Mouse (Mus musculus) lung, postnatal 4 days (tissue): ENCODE measurements around the gene Gm20916.
"Not testable (repeated sequence)": the region's sequence is repeated elsewhere in the genome, so short reads cannot be mapped to it uniquely, and the experiment has no call there.

Experiments
- DNase-seq, 2 experiments: peaks; one replicate each; pipeline ENCODE4 v3.0.0; 2021

Gm20916 gene

DNA sequence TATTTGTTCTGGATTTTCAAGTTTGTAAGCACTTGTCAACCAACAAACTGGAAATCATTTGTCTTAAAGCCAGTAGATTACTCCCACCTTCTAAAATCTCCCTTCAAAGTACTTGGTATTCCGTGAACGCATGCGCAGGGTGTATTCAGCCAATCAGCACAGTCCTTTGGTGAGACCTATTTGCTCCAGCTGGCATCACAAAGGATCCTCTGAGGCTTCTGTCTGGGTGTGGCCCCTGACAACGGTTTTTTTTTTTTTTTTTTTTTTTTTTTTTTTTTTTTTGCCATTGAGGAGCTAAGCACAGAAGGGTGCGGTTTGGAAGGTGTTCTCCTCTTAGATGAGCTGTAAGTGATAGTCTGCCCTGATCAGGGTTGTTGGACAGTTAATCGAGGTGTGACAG lies at the start of gene Gm20916:
Gm20916 (plus strand) TSS at position 301 of the 400 bp plus-strand sequence.
- not testable (repeated sequence) for DNase-seq
